Mouse (Mus musculus) cerebellum, adult 8-10 months (tissue): Measurements from ENCODE around the gene Sdhaf4.

Experiments
- DNase-seq: peaks from one replicate; pipeline ENCODE4 v3.0.0; 2022

Gene Sdhaf4

GRCm38 (mm10) chr1:23953921-23954320 lies 51.5 kb downstream of the Sdhaf4 start:
- no peak for DNase-seq

DNA sequence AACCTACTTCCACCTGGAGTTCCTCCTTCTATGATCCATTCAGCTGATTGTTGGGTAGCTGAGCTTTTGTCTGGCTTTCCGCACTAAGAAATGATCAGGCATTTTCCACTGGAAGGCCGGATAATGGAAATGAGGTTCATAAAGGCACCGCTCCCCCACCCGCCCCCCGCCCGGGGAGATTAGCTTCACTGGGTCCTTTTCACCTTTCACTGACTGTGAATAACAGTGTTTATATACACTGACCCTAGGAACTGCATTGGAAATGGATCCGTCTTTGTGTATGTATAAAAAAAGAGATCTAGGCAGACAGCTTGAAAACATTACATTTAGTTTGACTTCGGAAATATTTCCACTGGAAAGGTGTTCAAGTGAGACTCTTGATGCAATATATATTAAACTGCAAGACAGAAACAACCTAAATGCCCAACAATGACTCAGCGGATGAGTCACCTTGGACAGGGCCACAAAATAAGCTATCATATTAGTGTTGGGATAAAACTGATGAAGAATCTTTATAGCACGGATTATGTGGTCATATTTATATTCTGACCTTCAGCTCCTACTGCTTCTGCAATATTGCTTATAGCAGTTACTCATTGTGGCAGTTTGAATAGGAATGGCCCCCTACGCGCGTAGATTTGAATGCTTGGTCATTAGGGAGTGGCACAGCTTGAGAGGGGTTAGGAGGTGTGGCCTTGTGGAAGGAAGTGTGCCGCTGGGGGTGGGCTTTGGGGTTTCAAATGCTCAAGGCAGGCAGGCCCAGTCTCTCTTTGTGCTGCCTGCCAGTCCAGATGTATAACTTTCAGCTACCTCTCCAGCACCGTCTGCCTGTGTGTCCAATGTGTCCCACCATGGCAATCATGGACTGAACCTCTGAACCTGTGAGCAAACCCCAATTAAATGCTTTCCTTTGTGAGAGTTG lies 56.4 kb downstream of the Sdhaf4 start:
- DNase-seq: no peak

DNA sequence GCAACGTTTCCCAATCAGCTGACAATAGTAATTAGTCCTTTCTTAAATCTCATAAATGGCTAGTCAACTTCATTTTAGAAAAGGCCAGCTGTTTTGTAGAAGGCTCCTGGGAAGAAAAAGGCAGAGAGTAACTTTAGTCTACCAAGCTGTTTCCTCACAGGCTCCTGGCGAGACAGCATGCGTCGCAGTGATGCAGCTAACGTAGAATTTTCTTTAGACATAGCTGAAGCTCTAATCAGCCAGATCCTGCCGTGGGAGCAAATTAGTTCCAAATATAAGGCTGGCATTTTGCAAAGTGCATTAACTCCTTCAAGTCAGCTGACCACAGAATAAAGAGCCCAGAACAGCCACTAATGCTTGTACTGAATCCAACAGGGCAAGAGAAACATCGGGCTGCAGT lies 57.2 kb downstream of the Sdhaf4 start:
- DNase-seq: no peak
